Mouse (Mus musculus) forebrain, embryonic 11.5 days (tissue): Measurements from ENCODE around the gene Tmbim4. TPM values are rescaled to one million over a fixed set of nuclear protein-coding genes. Genes with fewer than 3 reads are reported as not detected.

Experiments
- ATAC-seq: fragments of 200-750 bp; cut with Nextera tagmentation; replicated peaks from 2 replicates; pipeline ENCODE4 v1.8.0; 2017; ENCODE audit warnings: moderate TSS enrichment; ENCODE audit not compliant: low FRiP score
- DNase-seq: peaks from one replicate; pipeline ENCODE4 v3.0.0-alpha.2; 2017; ENCODE audit warnings: low spot score
- H3K27ac ChIP-seq: fragments of 300-500 bp; sonication (generic); 2 replicates; pipeline ENCODE4 v1.5.1; 2014; ENCODE audit warnings: low read depth, low read length
- H3K27me3 ChIP-seq: fragments of 300-500 bp; sonication (generic); 2 replicates; pipeline ENCODE4 v1.6.1; 2014; ENCODE audit warnings: mild to moderate bottlenecking, low read length, mixed read lengths; ENCODE audit not compliant: control insufficient read depth, insufficient read depth
- H3K36me3 ChIP-seq: fragments of 300-500 bp; sonication (generic); 2 replicates; pipeline ENCODE4 v1.6.1; 2014; ENCODE audit warnings: mild to moderate bottlenecking, low read length, moderate library complexity, mixed read lengths; ENCODE audit not compliant: control insufficient read depth, insufficient read depth
- H3K4me1 ChIP-seq: fragments of 300-500 bp; sonication (generic); replicated peaks from 2 replicates; pipeline ENCODE4 v1.6.1; 2014; ENCODE audit warnings: low read length, mixed read lengths; ENCODE audit not compliant: control insufficient read depth, insufficient read depth
- H3K4me2 ChIP-seq: fragments of 300-500 bp; sonication (generic); 2 replicates; pipeline ENCODE4 v1.6.1; 2014; ENCODE audit warnings: low read depth, mild to moderate bottlenecking, low read length, moderate library complexity, mixed read lengths; ENCODE audit not compliant: severe bottlenecking
- H3K4me3 ChIP-seq: fragments of 300-500 bp; sonication (generic); 2 replicates; pipeline ENCODE4 v1.5.1; 2014; ENCODE audit warnings: low read depth, low read length
- H3K9ac ChIP-seq: fragments of 300-500 bp; sonication (generic); 2 replicates; pipeline ENCODE4 v1.6.1; 2014; ENCODE audit warnings: low read length
- H3K9me3 ChIP-seq: fragments of 300-500 bp; sonication (generic); 2 replicates; pipeline ENCODE4 v1.6.1; 2016; ENCODE audit warnings: low read length, mixed read lengths; ENCODE audit not compliant: control insufficient read depth
- WGBS: fragments of 180-500 bp; shearing (Covaris S2); extraction: QIAGEN DNeasy Blood & Tissue Kit; methylation state at CpG from one replicate; pipeline ENCODE4 v1.1.7; 2014; 5-methylcytosine and 5-hydroxymethylcytosine counted together
- polyA plus RNA-seq: library from polyadenylated mRNA; unstranded; fragments of >200 nt; fragmentation: Nextera tagmentation; extraction: Ambion mirVana; gene quantifications from 2 replicates; pipeline ENCODE4 v1.2.1, GENCODE M21; 2014

Gene Tmbim4
- 74.0 and 77.6 TPM in 2 replicates for polyA plus RNA-seq

- Histone ChIP-seq H3K9me3 (no peaks in the 10 kb centered on the region), H3K4me2 (peak within 1 kb of the TSS; percentile 76), H3K36me3 (no peaks in the 10 kb centered on the region), H3K27ac (no peak within 1 kb of the TSS), H3K4me1 (peaks cover 5% of the 10 kb centered on the region; the same call in 1 of the 2 replicates), H3K4me3 (peak within 1 kb of the TSS; percentile 46), H3K27me3 (peaks cover 12% of the 10 kb centered on the region), H3K9ac (peak within 1 kb of the TSS; percentile 53)
- ATAC-seq (peak; percentile 60; the same call in 1 of the 2 replicates), DNase-seq (peak; percentile 75)
- WGBS = 2% methylated on average over 65 of the region's 65 CpGs
Measured at GRCm38 (mm10) chr10:120201131-120201921, at the start of gene Tmbim4. Tmbim4 (plus strand) TSS chr10:120201590.

DNA sequence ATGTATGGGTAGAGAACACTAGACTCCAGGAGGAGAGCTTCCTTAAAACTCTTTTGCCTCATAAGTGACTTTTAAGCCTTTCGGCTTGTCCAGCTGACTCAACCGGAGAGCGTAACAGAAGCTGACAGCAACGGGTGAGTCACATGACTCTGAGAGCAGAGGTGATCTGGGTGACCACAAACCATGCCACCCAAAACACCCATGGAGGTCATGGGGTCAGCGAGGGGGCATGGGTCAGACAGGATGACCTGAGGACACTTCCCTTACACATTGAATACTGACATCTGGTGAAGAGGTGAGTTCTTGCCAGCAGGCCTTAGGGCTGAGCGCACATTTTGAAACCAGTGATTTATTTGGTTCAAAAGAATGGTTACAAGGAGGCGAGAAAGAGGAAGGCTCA is 49.7 kb upstream of the Tmbim4 start:
- Histone ChIP-seq H3K9ac (no peak overlapping the region), H3K4me1 (no peaks in the 10 kb centered on the region), H3K4me2 (no peak overlapping the region), H3K27me3 (no peaks in the 10 kb centered on the region), H3K4me3 (no peak overlapping the region), H3K27ac (no peak overlapping the region), H3K36me3 (no peaks in the 10 kb centered on the region), H3K9me3 (no peaks in the 10 kb centered on the region)
- 95% methylated on average over 7 of the region's 7 CpGs for WGBS
- ATAC-seq = no peak
- no peak for DNase-seq

DNA sequence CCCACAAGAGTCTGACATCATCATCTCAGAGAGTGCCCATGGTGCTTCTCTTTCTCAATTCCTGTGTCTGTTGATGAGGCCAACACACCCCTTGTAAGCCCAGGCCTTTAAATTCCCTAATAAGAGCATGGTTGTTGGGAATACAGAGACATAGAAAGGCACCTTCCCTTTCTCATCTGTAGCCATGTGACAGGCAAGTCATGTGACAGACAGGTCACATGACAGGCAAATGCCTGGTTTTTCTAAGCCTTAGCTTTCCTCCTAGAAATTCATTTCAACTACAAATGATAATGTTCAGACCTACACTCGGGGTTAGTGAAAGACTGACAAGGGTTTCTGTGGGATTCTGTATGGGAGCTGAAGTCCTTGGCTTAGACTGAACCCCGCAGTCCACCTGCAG is 47.5 kb upstream of the Tmbim4 start:
- no peak overlapping the region for H3K27ac ChIP-seq
- no peaks in the 10 kb centered on the region for H3K36me3 ChIP-seq
- DNase-seq = no peak
- H3K4me2 ChIP-seq = no peak overlapping the region
- H3K9me3 ChIP-seq = no peaks in the 10 kb centered on the region
- no peaks in the 10 kb centered on the region for H3K27me3 ChIP-seq
- no peak overlapping the region for H3K9ac ChIP-seq
- H3K4me3 ChIP-seq = no peak overlapping the region
- 91% methylated on average over 2 of the region's 2 CpGs for WGBS
- no peak for ATAC-seq
- no peaks in the 10 kb centered on the region for H3K4me1 ChIP-seq

GRCm38 (mm10) chr10:120160533-120160932 is 40.9 kb upstream of the Tmbim4 start:
- no peak for ATAC-seq
- no peak overlapping the region for H3K4me2 ChIP-seq

GRCm38 (mm10) chr10:120162840-120163239 is 38.5 kb upstream of the Tmbim4 start:
- Histone ChIP-seq H3K9ac (no peak overlapping the region), H3K27ac (no peak overlapping the region), H3K4me1 (no peaks in the 10 kb centered on the region), H3K4me3 (no peak overlapping the region), H3K36me3 (no peaks in the 10 kb centered on the region), H3K9me3 (no peaks in the 10 kb centered on the region), H3K4me2 (no peak overlapping the region), H3K27me3 (no peaks in the 10 kb centered on the region)
- DNase-seq (no peak), ATAC-seq (no peak)
- WGBS = 89% methylated on average over 10 of the region's 10 CpGs

More at GRCm38 (mm10) chr10:120160533-120160932, 40.9 kb upstream of the Tmbim4 start:
- Histone ChIP-seq H3K4me3 (no peak overlapping the region), H3K9ac (no peak overlapping the region), H3K9me3 (no peaks in the 10 kb centered on the region), H3K36me3 (no peaks in the 10 kb centered on the region), H3K4me1 (no peaks in the 10 kb centered on the region), H3K27me3 (no peaks in the 10 kb centered on the region), H3K27ac (no peak overlapping the region)
- WGBS = 90% methylated on average over 9 of the region's 9 CpGs
- DNase-seq = no peak

DNA sequence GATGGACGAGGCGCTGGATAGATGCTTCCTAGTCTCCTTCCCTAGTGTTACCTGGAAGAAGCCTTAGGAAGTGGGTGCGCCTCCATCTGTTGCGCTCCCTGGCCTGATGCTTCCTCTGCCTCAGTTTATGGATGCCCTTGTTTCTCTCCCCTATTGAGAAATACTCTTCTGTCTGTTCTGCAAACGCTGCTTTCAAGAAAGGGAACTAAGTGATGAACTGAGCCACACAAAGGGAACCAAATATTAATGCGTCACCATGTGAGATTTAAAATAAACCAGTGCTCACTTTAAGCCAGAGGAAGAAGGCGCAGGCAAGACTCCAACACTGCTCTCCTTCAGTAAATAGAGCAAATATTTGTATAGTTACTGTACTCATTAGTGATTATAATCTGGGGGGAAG is 37.9 kb upstream of the Tmbim4 start:
- no peak overlapping the region for H3K4me3 ChIP-seq
- H3K36me3 ChIP-seq = no peaks in the 10 kb centered on the region
- no peaks in the 10 kb centered on the region for H3K9me3 ChIP-seq
- H3K4me2 ChIP-seq = no peak overlapping the region
- no peaks in the 10 kb centered on the region for H3K4me1 ChIP-seq
- DNase-seq = no peak
- 93% methylated on average over 7 of the region's 7 CpGs for WGBS
- no peak for ATAC-seq
- no peaks in the 10 kb centered on the region for H3K27me3 ChIP-seq
- H3K9ac ChIP-seq = no peak overlapping the region
- no peak overlapping the region for H3K27ac ChIP-seq

- H3K36me3 ChIP-seq = no peaks in the 10 kb centered on the region
- no peaks in the 10 kb centered on the region for H3K9me3 ChIP-seq
- no peaks in the 10 kb centered on the region for H3K27me3 ChIP-seq
- H3K27ac ChIP-seq = no peak overlapping the region
- WGBS = 89% methylated on average over 19 of the region's 19 CpGs
- ATAC-seq (peak; percentile 46; the same call in 1 of the 2 replicates), DNase-seq (no peak)
- H3K4me1 ChIP-seq = no peaks in the 10 kb centered on the region
- no peak overlapping the region for H3K4me2 ChIP-seq
- no peak overlapping the region for H3K9ac ChIP-seq
- no peak overlapping the region for H3K4me3 ChIP-seq
Measured at GRCm38 (mm10) chr10:120164931-120165792, 36.2 kb upstream of the Tmbim4 start.

- Histone ChIP-seq H3K4me1 (no peaks in the 10 kb centered on the region), H3K27ac (no peak overlapping the region), H3K4me3 (no peak overlapping the region), H3K9me3 (no peaks in the 10 kb centered on the region), H3K9ac (no peak overlapping the region), H3K36me3 (no peaks in the 10 kb centered on the region), H3K4me2 (no peak overlapping the region), H3K27me3 (no peaks in the 10 kb centered on the region)
- 89% methylated on average over 17 of the region's 17 CpGs for WGBS
- ATAC-seq = no peak
- DNase-seq = no peak
Measured at GRCm38 (mm10) chr10:120165793-120166503, 35.4 kb upstream of the Tmbim4 start.
